8 mouse cellular contexts compared by ENCODE assay signal in the genomic region with DNA sequence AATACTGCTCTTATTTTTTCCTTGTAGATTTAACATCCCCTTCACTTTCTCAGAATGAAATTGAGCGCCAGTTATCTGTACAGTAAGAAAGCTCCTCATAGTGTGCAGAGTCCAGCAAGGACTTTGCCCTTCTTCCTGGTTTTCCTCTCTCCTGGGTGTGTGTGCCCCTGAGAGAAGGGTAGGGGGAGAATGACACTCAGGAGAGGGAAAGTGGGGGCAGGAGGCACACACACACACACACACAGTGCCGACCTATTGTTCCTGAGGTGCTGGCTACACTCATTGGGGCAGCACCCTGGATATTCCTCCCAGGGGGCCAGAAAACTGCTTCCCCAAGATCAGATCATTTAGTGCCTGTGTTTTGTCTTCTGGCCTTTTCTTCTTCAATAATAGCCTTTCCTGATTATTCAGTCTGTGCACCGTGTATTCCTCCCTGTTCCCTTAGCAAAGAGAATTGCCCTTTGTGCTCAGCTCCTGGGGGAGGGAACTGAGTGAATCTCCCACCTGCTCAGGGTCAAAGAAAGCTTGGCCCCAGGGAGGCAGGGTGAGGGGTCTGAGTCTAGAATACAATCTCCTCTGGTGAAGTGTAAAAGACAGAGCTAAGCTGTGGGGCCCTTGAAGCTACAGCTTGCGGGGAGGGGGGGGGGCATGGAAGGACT. TPM values are rescaled to one million over a fixed set of nuclear protein-coding genes. Genes with fewer than 3 reads are reported as not detected.
DNase-seq lines count a peak whose midpoint lies in the region; ATAC-seq and TF ChIP-seq lines count a peak whose summit lies in the region.

No protein-coding gene starts in this region.

- no peak for TF ChIP-seq CTCF in hindbrain, postnatal 0 days (IDR thresholded peaks at IDR 0.05; ENCODE audit: low read depth)

- no peaks in the 10 kb centered on the region for H3K79me2 ChIP-seq in myocyte (ENCODE audit: control insufficient read depth, insufficient read depth)

- 0 out of 2 replicates have a peak, but pooled peaks have one; percentile 5 for ATAC-seq in heart, embryonic 16.5 days (replicated peaks; ENCODE audit: extremely low read depth, insufficient read depth, low FRiP score)
- ATAC-seq in hindbrain, postnatal 0 days, result no peak

- peak overlapping the region; percentile 65 for H3K4me2 ChIP-seq in heart, embryonic 16.5 days (ENCODE audit: low read depth, low read length)
- H3K4me2 ChIP-seq in hindbrain, postnatal 0 days (ENCODE audit: low read depth, low read length), result peak overlapping the region; percentile 46
- H3K4me2 ChIP-seq in myocyte (ENCODE audit: low read depth), result peak overlapping the region; percentile 95

- H3K27me3 ChIP-seq in heart, embryonic 16.5 days (ENCODE audit: control insufficient read depth, insufficient read depth, low read length), result no peaks in the 10 kb centered on the region
- no peaks in the 10 kb centered on the region for H3K27me3 ChIP-seq in hindbrain, postnatal 0 days (ENCODE audit: insufficient read depth, low read length)
- no peaks in the 10 kb centered on the region for H3K27me3 ChIP-seq in myocyte (ENCODE audit: control insufficient read depth, insufficient read depth, insufficient read length)

- no peaks in the 10 kb centered on the region for H3K36me3 ChIP-seq in heart, embryonic 16.5 days (ENCODE audit: control insufficient read depth, insufficient read depth)
- H3K36me3 ChIP-seq in hindbrain, postnatal 0 days (ENCODE audit: insufficient read depth, low read length), result no peaks in the 10 kb centered on the region
- H3K36me3 ChIP-seq in myocyte (ENCODE audit: control insufficient read depth, insufficient read depth), result no peaks in the 10 kb centered on the region

- DNase-seq in heart, postnatal 4 days, result no peak
- peak; percentile 71 for DNase-seq in embryo, embryonic 10.5 days (ENCODE audit: low spot score)
- no peak for DNase-seq in hindbrain, postnatal 0 days (ENCODE audit: low spot score)
- no peak for DNase-seq in left cerebral cortex, adult 9 months (ENCODE audit: low spot score in 2 of 2)
- no peak for DNase-seq in cerebellum, postnatal 25 days
- DNase-seq in testis, postnatal 14 days (ENCODE audit: low spot score), result no peak

- no peaks in the 10 kb centered on the region for H3K9me3 ChIP-seq in heart, embryonic 16.5 days (replicated peaks; ENCODE audit: control insufficient read depth, low read length)
- no peaks in the 10 kb centered on the region for H3K9me3 ChIP-seq in hindbrain, postnatal 0 days (ENCODE audit: low read length)

- peak overlapping the region; percentile 36 for H3K4me3 ChIP-seq in heart, embryonic 16.5 days (ENCODE audit: low read length)
- H3K4me3 ChIP-seq in hindbrain, postnatal 0 days (ENCODE audit: low read length), result no peak overlapping the region
- peak overlapping the region; percentile 12 for H3K4me3 ChIP-seq in myocyte

- H3K27ac ChIP-seq in heart, embryonic 16.5 days (ENCODE audit: low read length), result 0 out of 2 replicates have a peak overlapping the region, but pooled peaks have one; percentile 45
- H3K27ac ChIP-seq in hindbrain, postnatal 0 days, result no peak overlapping the region

- H3K4me1 ChIP-seq in heart, embryonic 16.5 days (ENCODE audit: control insufficient read depth, insufficient read depth, low read length), result peaks cover 23% of the 10 kb centered on the region
- 0 out of 2 replicates have a peak, but pooled peaks cover 3% of the 10 kb centered on the region for H3K4me1 ChIP-seq in hindbrain, postnatal 0 days (ENCODE audit: insufficient read depth, low read length)

- no peak for TF ChIP-seq POLR2A in myocyte (IDR thresholded peaks at IDR 0.05; ENCODE audit: insufficient read length, low read depth)

- peak overlapping the region; percentile 67; the same call in 1 of the 2 replicates for H3K9ac ChIP-seq in heart, embryonic 16.5 days (ENCODE audit: low read length)
- no peak overlapping the region for H3K9ac ChIP-seq in hindbrain, postnatal 0 days (replicated peaks; ENCODE audit: low read length)

- WGBS in heart, embryonic 16.5 days, result 57% methylated on average over 4 of the region's 4 CpGs
- 32% methylated on average over 4 of the region's 4 CpGs for WGBS in hindbrain, postnatal 0 days

- H3ac ChIP-seq in myocyte (ENCODE audit: control insufficient read depth, insufficient read length), result no peak overlapping the region

TF ChIP-seq in myocyte, 11 proteins besides CTCF, POLR2A, EP300 and RAD21:
- TF ChIP-seq REST (IDR thresholded peaks at IDR 0.05; ENCODE audit: insufficient read depth, insufficient read length) (no peak), SRF (IDR thresholded peaks at IDR 0.05; ENCODE audit: control insufficient read depth, insufficient read length, low read depth) (no peak), USF1 (IDR thresholded peaks at IDR 0.05; ENCODE audit: low read depth) (no peak), MYOG (IDR thresholded peaks at IDR 0.05; ENCODE audit: control insufficient read depth in 1 of 3, insufficient read depth in 1 of 3, insufficient read length in 2 of 3, low read depth in 2 of 3) (no peak), TCF3 (IDR thresholded peaks at IDR 0.05; ENCODE audit: insufficient read length, low read depth) (no peak), CEBPB (IDR thresholded peaks at IDR 0.05; ENCODE audit: insufficient read depth, poor library complexity, severe bottlenecking) (no peak), MAX (IDR thresholded peaks at IDR 0.05; ENCODE audit: low read depth) (no peak), E2F4 (IDR thresholded peaks at IDR 0.05; ENCODE audit: insufficient read depth) (no peak), POLR2AphosphoS2 (IDR thresholded peaks at IDR 0.05; ENCODE audit: insufficient read length, low read depth) (no peak)

RNA-seq across cellular contexts. Expression of gene Ccnl1, which starts 29.3 kb away (rescaled TPM):
- 68.2 and 70.6 TPM in 2 replicates for polyA plus RNA-seq in heart, embryonic 16.5 days (2015; fragmentation: Nextera tagmentation; extraction: Ambion mirVana)
- 10 to 100 TPM; 43.3 to 49.6 TPM for total RNA-seq in heart, postnatal 4 days (2021)
- 32.9 and 34.8 TPM in 2 replicates for total RNA-seq in hindbrain, postnatal 0 days (2014; rRNA removed)
- 56.8 and 56.9 TPM in 2 replicates for polyA plus RNA-seq in hindbrain, postnatal 0 days (2015; fragmentation: Nextera tagmentation; extraction: Ambion mirVana)
- 12.8 TPM for polyA plus RNA-seq in myocyte (2012; fragmentation: generic; extraction: Trizol)
